Mouse (Mus musculus): Measurements from ENCODE around the gene Zbtb38.

The Zbtb38 gene

GRCm38 (mm10) chr9:96758749-96759597 lies 6.3 kb upstream of the Zbtb38 start:
- DNase-seq: peak; percentile 74 to 85

DNA sequence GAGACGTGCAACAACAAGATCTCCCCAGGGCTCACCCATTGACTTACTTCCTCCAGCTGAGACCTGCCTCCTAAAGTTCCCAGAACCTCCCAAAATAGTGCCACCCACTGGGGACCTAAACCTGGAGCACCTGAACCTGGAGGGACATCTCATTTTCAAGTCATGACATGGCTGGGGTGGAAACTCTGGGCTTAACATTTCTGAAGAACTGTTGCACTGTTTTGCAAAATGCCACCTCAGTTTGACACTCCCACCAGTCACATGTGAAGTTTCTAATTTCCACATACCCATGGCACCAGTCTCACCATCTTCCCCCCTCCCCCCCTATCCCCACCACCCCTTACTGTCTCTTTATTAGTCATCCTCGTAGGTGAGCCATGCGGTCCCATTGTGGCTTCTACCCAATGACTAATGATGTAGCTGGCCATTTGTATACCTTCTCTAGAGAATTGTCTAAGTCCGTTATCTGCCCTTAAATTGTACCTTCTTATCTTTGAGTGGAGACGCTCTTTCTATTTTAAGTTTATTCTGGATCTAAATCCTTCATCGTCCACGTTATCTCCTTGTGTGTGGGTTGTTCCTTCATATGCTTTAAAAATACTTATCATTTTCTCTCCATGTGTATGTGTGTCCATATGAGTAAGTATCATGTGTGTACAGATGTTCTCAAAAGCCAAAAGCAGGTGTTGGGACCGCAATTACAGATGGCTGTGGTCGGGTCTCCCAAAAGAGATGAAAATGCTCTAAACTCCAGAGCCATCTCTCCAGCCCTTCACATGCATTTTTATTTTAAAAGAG lies 4.2 kb upstream of the Zbtb38 start:
- no peak for DNase-seq

DNA sequence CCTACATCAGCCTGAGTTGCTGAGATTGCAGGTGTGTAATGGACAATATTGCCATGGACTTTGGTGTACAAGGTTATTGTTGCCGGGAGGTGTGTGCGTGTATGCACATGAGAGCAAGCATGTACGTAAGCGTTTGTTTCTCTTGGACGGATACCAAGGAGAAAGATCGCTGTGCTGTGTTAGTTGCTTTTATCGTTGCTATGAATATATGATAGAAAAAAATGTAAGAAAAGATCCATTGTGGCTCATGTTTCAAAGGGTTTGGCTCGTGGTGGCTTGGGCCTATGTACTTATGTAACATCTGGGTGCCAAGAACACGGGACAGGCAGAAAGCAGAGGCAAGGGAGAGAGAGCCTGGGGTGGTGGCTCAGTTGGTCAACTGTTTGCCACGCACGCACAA lies 3.1 kb upstream of the Zbtb38 start:
- DNase-seq: no peak

DNA sequence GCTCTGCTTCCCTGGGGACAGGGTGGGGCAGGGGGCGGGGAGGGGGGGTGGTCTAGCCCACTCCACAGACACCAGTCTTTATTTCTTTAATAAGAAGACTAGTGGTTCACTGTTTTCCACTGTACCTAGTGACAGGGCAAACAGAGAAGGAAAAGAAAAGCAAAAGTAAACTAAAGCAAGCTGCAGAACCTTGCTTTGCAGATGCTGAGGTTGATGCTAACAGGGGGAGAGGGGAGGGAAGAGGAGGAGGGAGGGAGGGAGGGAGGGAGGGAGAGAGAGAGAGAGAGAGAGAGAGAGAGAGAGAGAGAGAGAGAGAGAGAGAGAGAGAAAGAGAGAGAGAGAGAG lies 2.0 kb upstream of the Zbtb38 start:
- no peak for DNase-seq

DNA sequence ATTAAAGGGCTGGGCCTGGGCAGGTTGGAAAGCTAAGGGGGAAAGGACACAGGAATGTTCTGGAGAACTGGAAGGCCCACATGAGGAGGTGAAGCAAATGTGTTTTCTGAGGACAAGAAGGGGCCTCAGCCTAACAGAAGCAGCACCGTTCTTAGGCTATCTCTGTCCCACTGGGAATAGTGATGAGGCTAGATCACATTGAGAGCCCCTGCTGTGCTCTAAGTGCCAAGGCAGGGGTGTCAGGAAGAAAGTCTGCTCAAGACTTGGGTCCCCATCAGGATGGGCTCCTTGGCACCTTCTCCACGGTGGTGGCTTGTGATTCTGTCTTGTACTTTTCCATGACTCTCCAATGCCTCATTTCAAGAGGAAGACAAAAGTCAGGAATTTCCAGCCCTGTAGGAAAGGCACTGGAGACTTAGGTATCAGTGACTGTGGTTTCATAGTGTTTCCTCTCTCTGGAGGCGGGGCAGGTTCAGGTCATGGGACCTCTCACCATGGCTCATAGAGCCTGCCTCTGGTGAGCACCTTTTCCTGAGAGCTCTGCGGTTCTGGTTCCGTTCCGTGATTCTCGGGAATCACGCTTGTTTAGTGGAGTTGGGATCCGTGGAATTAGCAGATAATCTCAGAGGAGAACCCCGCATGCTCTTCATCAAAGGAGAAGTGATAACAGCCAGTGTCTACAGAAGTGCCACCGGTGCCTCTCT lies 1.4 kb upstream of the Zbtb38 start:
- no peak for DNase-seq

- DNase-seq: no peak
Observed at GRCm38 (mm10) chr9:96753392-96753791, 761 bp upstream of the Zbtb38 start.

DNA sequence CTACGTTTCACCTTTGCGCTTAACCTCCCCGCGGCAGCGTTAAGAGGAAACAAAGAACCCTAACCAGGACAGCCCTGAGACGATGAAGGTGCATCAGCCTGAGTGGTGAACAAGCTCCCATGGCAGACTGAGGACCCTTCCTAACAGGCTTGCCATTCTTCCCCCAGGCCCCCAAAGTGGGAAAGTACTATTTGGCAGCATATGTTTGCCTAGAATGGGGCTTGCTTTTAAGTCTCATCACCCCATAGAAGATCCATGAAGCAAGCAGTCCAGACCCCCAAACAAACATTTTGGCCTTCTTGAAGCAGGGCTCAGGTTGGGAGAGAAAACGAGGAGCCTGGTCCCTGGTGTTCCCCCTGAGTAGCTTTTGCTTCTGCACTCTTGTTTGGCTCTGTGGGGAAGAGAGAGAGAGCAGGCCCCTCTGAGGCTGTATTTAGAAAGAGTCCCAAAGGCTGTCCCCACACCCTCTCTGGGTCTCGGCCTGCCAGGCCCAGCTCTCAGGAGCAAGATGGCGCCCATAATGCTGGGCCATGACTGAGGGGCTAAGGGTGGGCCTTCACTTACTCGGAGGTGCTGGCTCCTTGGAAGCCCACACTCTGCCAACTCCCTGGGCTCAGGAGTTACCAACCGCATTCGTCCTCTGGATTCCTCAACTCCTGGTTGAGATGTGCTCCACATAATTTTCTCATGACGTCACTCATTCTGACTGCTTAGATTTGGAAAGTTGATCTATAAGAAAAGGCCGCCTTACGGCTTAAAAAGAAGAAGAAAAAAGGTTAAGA lies 619 bp downstream of the Zbtb38 start:
- no peak for DNase-seq

- DNase-seq: no peak
Observed at GRCm38 (mm10) chr9:96750636-96751035, 2.0 kb downstream of the Zbtb38 start.

DNA sequence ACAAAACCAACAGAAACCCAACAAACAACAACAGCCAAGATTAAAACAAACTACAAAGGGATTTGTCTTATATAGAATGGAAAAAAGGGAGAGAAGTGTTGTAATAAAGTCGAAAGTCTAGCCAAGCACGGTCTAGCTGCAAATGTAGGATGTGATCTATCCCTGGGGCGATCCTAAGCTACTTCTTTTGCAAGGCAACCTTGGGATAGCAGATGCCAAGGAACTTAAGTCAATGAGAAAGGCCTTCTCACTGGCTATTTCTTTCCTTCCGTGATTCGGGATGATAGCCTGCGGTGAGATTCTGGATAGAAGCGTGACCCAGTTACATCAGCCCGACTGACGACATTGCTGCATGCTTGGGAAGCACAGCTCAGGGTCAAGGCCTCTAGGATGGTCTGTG lies 6.1 kb downstream of the Zbtb38 start:
- DNase-seq: no peak

- no peak for DNase-seq
Observed at GRCm38 (mm10) chr9:96744909-96745308, 7.7 kb downstream of the Zbtb38 start.

DNA sequence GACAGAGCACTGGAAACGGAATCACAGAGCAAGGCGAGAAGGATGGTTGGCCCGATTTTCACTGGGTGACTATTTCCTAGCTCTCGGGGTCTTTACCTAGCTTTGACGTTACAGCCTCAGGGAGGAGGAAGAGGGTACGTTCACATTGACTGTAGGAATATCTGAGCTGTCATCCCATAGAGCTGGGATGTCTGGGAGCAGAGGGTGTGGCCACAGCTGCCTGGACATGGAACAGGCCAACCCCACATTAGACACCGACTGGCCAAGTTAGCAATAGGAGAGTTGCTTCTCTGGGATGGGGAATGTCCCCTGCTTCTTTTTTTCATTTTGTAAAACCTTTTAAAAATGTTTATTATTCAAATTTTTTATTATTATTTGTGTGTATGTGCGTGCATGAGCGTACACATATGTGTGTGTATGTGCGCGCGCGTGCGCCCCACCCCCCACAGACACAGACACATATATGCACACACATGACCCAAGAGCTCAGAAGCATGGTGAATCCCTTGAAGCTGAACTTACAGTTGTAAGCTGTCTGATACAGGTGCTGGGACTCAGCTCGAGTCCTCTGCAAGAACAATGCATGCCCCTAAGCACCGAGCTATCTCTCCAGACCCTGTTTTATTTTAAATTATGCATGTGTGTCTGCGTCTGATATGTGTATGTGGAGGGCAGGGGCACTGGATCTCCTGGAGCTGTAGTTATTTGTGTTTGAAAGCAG lies 11.1 kb downstream of the Zbtb38 start:
- DNase-seq: no peak

DNA sequence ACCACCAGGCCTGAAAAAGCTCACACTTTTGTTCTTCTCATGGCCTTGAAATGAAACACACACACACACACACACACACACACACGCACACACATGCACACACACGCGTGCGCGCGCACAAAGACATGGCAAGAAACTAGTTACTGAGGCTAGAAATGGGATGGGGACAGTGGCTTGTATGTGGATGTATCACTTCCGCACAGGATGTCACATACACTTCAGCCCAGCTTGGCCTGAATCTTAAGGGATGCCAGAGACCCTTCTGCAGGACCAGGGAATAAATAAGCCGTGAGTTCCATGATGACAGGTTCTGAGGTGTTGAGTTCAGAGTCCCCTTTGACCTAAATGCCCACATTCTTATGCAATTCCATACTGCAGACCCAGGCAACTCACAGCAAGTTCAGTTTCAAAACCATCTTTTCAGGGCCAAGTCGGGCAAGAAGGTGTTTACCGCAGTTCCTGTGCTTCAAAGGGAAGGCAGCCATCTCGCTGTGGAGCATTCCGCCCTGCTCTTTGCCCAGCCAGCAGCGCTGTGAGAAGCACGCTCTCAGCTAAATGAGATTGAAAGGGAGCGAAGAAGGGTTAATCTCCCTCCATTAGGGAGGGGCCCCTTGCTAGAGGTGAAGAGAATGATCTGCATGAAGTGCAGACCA lies 11.8 kb downstream of the Zbtb38 start:
- DNase-seq: no peak

- no peak for DNase-seq
Observed at GRCm38 (mm10) chr9:96739808-96740711, 12.6 kb downstream of the Zbtb38 start.

GRCm38 (mm10) chr9:96738563-96739355 lies 13.9 kb downstream of the Zbtb38 start:
- no peak for DNase-seq

DNA sequence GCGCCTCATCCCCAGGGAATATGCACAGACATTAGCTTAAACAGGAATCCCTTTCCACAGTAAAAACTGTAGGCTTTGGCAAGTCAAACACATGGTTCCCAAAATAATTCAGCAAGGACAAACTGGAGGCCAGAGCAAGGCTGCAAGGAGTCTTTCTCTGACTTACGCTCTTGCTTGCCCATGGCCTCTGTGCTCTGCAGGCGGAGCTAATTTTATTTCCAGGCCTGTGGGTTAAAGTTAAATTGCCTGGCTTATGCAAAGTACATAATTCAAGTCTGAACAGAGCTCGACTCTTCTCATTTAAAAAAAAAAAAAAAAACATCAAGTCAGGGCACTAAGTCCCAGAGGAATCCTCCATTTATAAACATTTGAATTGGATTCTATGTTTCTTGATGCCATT lies 16.7 kb downstream of the Zbtb38 start:
- DNase-seq: no peak

GRCm38 (mm10) chr9:96733425-96733717 lies 19.3 kb downstream of the Zbtb38 start:
- DNase-seq: no peak

DNA sequence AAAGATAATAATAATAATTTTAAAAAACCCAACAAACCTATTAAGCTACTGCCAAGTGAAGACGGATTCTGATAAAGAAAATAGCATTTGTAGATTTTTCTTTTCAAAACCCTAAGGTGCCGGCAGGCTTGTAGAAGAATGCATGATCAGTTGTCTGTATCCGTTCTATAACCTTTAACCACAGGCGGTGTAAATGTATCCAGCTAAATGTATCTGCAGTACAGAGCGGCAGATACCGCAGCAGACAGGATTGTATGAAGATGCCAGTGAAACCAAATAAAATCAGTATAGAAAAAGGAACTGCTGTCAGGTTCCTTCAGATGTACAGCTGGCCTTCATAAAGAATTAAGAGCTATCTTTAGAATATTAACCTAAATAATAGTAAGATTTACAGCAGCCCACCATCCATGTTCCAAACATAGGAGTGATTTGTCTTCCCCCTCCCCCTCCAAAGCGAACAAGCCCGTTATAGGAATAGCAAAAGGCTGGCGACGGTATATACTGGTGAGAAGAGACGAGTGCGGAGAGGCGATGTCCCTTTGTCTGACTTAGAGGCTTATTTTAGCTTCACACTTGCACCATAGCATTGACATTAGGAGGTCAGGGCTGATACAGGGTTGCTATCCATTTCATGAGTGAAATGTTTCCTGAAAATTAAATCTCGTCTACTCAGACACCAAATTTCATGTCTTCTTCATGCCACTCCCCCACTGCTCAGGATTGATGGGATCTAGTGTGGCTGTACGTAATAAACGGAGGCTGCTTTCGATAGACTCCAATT lies 19.8 kb downstream of the Zbtb38 start:
- DNase-seq: no peak

DNA sequence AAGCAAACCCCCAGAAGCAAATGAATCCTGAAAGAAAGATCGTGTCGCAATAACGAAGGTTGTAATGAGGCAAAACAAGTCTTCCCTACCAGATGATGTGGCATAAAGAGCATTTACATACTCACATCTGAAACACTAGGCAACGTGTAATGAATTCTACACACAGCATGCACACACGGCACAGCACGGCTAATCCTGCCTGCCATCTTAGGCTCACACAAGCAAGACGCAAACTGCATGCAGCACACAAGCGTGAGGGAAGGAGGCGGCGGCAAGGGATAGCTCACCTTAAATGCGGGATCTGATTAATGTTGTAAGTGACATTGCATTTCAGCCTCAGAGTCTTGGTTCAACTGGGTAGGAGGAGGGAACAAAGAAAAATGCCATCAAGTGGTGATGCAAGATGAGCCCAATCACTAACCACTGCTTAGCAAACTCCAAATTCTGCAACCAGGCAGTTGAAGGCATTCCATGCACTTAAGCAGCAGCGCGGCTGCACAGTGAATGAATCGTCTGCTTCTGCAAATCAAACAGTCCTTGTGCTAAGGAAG lies 20.6 kb downstream of the Zbtb38 start:
- no peak for DNase-seq
